18 mouse cellular contexts compared by ENCODE assay signal in genomic region chr14:24190131-24190530, GRCm38 (mm10). TPM values are rescaled to one million over a fixed set of nuclear protein-coding genes. Genes with fewer than 3 reads are reported as not detected.
DNase-seq lines count a peak whose midpoint lies in the region; ATAC-seq lines count a peak whose summit lies in the region.
"Had no signal": no experiment of that assay in that cellular context is flagged by ENCODE, and none has a peak within 500 bp of the region (broad histone marks: within the 10 kb centered on the region; RNA-seq: fewer than 3 reads in every experiment).

No protein-coding gene starts in this region.

- DNase-seq in brain, adult 2 months (ENCODE audit: low read depth, low spot score) = peak; percentile 65
- DNase-seq in cerebellum, adult 11-12 months = peak; percentile 78
- DNase-seq in cerebellum, adult 8-10 months = peak; percentile 49
- DNase-seq in cerebellum, postnatal 14 days = peak; percentile 25 to 32
- no peak for DNase-seq in left cerebral cortex, adult 9 months (ENCODE audit: low spot score in 2 of 2)
- no peak for DNase-seq in heart, postnatal 10 days
- DNase-seq in spleen, postnatal 36 days (ENCODE audit: low spot score in 2 of 2) = no peak
- DNase-seq: adrenal gland, adult 2 months; adrenal gland, postnatal 14 days; B cell, adult 2 months; gastrocnemius, postnatal 10 days; gastrocnemius, postnatal 36 days had no signal

- ATAC-seq in erythroblast, adult 5-6 weeks (replicated peaks; ENCODE audit: low FRiP score, poor library complexity, severe bottlenecking) = no peak
- ATAC-seq: forebrain, embryonic 16.5 days; hindbrain, embryonic 16.5 days; intestine, embryonic 15.5 days; Patski had no signal

- intact Hi-C loops in heart, postnatal 10 days (cut with DNase I) = no loop called here

RNA-seq across cellular contexts. Expression of gene Dlg5, which starts 55.6 kb away (rescaled TPM):
- not detected in 2 replicates for total RNA-seq in erythroblast, adult 5-6 weeks (2015; ENCODE audit: low replicate concordance)
- 0.14 TPM in 1 of 2 replicates, not detected in the other for total RNA-seq in erythroblast, adult 5-6 weeks (2017; ENCODE audit: low replicate concordance)
- total RNA-seq in heart, postnatal 10 days (2021) = 10 to 100 TPM; 17.0 to 19.1 TPM
- total RNA-seq: granulocyte monocyte progenitor cell, adult 5-6 weeks had no signal

Comparison
In these comparisons a context has a peak if more than half of its experiments do, and no peak if none do; other contexts are left out.
1. DNase-seq: peak in brain, adult 2 months (single experiment), cerebellum, adult 11-12 months (single experiment), cerebellum, adult 8-10 months (single experiment) and cerebellum, postnatal 14 days (2 of 2); none in left cerebral cortex, adult 9 months (0 of 2), heart, postnatal 10 days (0 of 2) and spleen, postnatal 36 days (0 of 2).
2. RNA of gene Dlg5, which starts 55.6 kb away (total RNA-seq): 17.0 to 19.1 TPM in heart, postnatal 10 days; 0.14 TPM in erythroblast, adult 5-6 weeks; every median in the first group is over 10 times any median in the second.